Mouse (Mus musculus) cerebellum, postnatal 4 days (tissue): Measurements from ENCODE around the gene Tspyl3.

ENCODE experiments used
- DNase-seq, 2 experiments: peaks; one replicate each; pipeline ENCODE4 v3.0.0; 2022; ENCODE audit warnings: low spot score in 2 of 2, mixed read lengths in 1 of 2

Tspyl3 gene

GRCm38 (mm10) chr2:153227959-153228358 lies 2.7 kb upstream of the Tspyl3 start:
- DNase-seq = no peak

DNA sequence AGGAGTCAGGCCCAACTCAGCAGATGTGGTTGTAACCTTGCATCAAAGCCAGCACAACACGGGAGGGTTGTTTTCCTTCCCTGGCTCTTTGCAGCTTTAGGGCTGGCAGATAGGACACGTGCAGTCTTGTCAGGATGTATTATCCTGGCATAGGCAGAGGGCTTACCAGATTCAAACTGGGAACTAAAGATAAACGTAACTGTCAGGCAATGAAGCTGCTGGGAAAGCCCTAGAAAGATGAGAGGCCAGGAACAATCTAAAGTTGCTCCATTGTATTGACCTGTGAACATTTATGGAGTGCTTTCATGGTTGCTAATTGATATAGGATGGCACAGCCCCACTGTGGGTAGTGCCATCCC lies 333 bp upstream of the Tspyl3 start:
- no peak for DNase-seq

DNA sequence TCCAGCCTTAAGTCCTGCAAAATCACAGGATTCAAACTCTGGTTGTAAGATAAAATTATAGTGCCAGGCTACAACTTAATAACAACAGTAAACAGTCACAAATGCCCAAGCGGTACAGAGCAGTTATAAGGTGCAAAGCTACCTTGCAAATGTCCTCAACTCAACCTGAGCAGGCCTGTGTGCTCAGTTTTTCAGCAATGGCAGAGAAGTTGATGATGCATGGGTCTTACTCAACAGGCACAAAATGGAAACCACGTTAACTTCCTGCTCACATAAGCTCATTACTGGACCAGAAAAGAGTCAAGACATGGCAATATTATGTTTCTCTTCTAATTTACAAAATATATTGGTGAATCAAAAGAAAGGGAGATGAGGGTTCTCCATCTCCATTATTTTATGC lies 2.7 kb downstream of the Tspyl3 start:
- no peak for DNase-seq

DNA sequence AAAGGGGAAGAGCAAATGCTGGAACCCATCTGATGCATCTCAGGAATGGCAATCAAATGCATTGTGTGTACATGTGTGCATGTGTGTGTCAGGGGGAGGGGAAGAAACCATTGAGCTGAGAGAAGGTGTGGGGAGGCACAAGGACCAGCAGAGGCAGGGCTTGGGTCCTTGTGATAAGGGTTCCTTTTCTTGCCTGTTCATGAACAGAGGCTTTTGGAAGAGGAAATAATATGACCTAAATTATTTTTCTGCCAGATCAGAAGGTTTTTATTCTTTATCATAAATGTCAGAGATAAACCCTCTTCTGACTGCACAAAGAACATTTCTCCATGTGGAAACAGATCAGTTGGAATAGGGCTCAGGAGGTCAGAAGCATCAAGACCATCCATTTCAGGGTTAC lies 3.1 kb downstream of the Tspyl3 start:
- DNase-seq = no peak

DNA sequence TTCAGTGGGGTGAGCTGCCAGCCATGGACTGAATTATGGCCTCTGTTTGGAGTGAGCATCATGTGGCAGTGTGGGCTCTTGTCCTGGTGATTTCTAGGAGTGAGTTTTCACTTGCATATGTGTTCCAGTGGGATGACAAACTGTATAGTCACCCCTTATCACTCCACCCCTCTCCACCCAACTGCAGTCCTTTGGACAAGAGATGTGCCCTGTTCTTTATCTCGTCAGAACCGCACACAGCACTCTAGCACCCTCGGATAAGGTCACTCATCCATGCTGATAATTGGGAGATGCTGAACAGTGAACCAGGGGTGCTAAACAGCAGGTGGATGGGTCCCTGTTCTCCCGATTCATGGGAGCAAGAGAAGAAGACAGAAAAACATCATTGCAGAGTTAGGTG lies 3.6 kb downstream of the Tspyl3 start:
- no peak for DNase-seq

GRCm38 (mm10) chr2:153218516-153218915 lies 6.7 kb downstream of the Tspyl3 start:
- DNase-seq = no peak

DNA sequence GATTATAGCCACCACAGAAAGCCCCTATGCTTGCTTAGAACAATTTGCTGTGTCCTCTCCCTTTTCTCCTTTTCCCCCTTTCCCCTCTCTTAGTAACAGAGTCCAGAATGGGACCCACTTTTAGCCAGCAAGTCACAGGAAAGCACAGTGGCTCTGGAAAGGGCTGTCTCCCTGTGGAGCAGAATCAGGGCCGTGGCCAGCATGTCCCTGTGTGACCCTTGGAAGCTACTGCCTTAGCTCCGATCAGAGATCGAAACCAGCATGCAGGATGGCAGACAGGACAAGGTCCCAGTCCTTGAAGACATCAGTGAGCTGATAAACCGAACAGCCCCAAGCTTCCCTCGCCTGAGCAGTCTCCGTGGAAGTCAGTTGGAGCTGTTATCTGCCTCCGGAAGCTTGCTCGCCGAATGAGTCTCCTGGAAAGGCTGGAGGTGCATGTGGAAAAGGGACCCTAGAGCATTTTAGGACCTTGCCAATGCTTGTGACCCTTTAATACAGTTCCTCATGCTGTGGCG lies 7.4 kb downstream of the Tspyl3 start:
- DNase-seq = no peak

DNA sequence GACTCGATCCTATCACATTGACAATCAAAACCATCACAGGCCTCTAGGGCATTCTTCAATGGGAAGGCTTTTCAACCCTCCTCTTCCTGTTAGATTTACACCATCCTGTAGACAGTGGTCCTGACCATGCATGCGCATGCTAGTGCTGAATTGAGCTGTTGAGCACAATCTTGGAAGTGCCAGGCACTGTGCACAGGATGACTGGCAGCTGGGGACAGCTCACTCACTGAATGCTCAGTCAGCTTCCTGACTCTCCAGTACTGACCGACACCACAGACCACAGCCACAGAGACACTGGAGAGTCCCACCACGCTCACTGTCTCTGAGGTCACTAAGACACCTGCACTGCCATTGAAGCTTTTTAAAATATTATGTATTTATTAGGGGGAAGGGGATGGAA lies 9.8 kb downstream of the Tspyl3 start:
- no peak for DNase-seq

GRCm38 (mm10) chr2:153214771-153215259 lies 10.4 kb downstream of the Tspyl3 start:
- no peak for DNase-seq

GRCm38 (mm10) chr2:153213351-153213750 lies 11.9 kb downstream of the Tspyl3 start:
- DNase-seq = no peak

DNA sequence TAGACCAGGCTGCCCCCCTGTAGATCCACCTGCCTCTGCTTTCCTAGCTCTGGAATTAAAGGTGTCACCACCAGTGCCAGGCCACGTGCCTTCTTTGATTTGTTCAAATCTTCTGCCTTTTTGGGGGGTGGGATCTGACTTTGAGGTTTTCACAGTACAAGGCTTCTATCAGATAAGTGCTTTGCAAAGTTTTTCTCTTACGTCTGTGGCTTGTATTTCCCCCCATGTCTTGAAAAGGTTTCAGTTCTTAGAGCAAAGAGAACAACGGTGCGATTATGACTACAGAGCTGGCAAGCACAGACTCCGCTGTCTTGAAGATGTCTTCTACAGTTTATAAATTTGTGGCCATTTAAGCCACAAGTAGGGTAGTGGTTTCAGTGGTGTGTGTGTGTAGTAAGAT lies 13.8 kb downstream of the Tspyl3 start:
- no peak for DNase-seq

DNA sequence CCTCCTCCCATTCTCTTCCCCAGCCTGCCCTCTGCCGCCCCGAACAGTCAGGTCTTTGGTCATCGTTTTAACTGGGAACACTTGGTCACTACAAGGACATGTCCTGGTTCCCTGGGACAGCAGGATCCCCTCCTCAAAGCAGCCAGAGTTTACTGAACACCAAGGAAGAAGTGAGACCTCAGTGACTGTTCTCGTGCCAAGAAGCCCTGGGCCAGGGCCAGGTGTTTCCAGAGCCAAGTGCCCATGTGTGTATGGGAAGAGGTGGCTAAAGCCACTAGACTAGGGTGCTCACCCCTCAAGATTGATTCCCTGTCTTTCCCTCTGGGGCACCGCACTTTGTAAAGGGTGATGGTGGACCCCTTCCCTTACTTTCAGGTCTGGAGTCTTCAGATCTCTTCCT lies 16.0 kb downstream of the Tspyl3 start:
- DNase-seq = no peak

DNA sequence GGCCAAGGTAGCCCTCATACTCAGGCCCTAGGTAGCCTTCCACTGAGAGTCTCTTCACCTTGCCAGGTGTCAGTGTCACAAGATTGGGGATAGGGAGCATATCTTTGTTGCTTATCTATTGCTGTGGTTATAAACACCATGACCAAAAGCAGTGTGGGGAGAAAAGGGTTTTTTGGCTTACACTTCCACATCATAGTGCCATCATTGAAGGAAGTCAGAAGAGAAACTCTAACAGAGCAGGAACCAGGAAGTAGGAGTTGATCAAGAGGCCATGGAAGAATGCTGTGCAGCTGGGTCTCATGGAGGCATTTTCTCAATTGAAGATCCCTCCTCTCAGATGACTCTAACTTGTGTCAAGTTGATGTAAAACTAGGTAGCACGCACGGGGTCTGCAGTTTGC lies 17.1 kb downstream of the Tspyl3 start:
- no peak for DNase-seq

- DNase-seq = no peak
These were observed 22.5 kb downstream of the Tspyl3 start for GRCm38 (mm10) chr2:153202766-153203165.

GRCm38 (mm10) chr2:153199114-153199513 lies 26.1 kb downstream of the Tspyl3 start:
- no peak for DNase-seq

DNA sequence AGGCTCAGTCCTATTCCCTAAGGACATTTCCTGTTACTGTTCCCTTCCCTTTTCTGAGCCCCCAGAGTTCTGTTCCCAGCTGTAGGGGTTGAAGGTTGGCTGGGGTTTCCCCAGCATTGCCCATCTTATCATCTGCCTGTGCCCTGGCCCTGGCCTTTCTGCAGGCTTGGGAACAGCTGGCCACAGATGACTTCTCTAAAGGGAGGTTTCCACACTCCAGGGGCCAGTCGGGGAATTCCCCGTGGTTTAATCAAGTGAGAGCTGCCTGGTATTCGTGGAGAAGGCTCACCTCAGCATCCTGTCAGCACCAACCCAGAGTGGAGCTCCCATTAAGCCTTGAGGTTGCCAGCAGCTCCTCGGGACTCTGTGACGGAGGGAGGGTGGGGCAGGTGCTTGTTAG lies 26.8 kb downstream of the Tspyl3 start:
- no peak for DNase-seq

- no peak for DNase-seq
These were observed 31.0 kb downstream of the Tspyl3 start for GRCm38 (mm10) chr2:153194255-153194654.

DNA sequence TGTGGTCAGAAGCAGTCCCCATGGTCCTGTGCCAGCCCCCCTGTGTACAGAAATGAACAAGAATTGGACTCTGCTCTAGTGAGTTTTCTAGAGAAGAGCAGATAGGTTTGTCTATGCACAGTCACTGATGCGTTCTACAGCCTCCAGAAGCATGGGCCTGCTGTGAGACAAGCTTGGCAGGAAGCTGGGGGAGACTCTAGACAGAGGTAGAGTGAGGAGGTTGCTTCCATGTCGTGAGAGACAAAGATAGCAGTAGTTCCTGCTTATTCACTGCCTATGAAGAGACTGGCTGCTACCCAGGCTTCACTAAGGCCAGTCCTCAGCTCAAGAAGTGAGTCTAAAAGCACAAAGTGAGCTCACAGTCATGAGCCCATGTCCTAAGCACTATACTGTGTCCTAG lies 34.0 kb downstream of the Tspyl3 start:
- no peak for DNase-seq

GRCm38 (mm10) chr2:153187848-153188247 lies 37.4 kb downstream of the Tspyl3 start:
- no peak for DNase-seq

- DNase-seq = no peak
These were observed 39.1 kb downstream of the Tspyl3 start for GRCm38 (mm10) chr2:153186176-153186591.

GRCm38 (mm10) chr2:153179961-153180360 lies 45.3 kb downstream of the Tspyl3 start:
- DNase-seq = no peak

DNA sequence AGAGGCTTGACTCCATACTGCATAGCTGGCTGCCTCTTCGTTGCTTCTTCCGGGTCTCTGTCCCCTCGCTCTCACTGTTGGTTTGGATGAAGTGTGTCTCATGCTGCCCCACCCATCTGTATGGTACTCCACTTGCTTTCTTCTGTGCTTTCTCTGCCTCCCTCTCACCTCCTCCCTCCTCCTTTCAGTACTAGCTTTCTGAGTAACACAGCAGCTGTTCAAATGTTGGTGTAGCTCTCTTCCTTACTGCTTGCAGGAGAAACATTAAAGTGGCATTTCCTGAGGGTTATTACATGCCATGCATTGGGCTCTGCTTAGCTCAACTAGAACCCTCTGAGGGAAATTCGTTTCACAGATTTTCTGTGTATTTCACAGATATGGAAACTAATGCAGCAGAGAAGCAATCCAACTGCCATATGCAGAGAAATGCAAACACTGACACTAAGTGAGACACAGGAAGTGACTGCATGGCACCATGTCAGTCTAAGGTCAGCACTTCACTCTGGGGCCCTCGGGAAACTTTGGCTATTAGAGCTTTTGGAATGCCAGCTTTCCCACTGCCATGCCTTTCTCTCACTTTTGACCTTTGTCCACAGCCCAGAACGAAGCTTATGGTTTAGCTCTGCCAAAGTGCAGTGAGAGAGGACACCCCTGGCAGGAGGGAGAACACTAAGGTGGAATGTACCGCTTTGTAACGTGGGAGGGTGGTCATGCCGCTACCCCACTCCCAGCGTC lies 45.9 kb downstream of the Tspyl3 start:
- no peak for DNase-seq

GRCm38 (mm10) chr2:153177188-153177587 lies 48.1 kb downstream of the Tspyl3 start:
- no peak for DNase-seq
